ENCODE assay signal across 9 mouse cellular contexts in the genomic region with DNA sequence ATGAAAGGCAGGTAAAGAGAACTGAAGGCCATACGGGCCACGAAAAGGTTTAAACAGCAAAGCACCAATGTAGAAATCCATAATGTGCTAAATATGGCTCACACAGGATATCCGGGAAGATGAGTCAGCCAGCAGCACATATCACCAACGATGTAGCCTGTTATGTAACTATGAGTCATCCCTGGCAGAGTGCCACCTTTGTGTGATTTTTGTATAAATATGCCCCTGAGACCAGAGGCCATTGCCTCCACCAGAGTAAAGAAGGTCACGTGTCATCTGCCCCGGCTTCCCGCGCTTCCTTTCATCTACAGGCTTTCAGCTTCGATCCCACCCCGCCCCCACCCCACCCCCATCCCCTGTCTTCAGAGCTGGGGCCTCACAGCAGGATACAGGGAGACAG.
DNase-seq lines count a peak whose midpoint lies in the region; ATAC-seq and TF ChIP-seq lines count a peak whose summit lies in the region.
"Had no signal": no experiment of that assay in that cellular context is flagged by ENCODE, and none has a peak within 500 bp of the region (broad histone marks: within the 10 kb centered on the region; RNA-seq: fewer than 3 reads in every experiment).

No protein-coding gene starts in this region.

- no peak; the same call in 1 of the 2 replicates for ATAC-seq in hindbrain, embryonic 13.5 days (ENCODE audit: low FRiP score)
- 0 out of 2 replicates have a peak, but pooled peaks have one; percentile 30 for ATAC-seq in limb, embryonic 13.5 days (ENCODE audit: low FRiP score, low read depth)
- no peak for ATAC-seq in midbrain, postnatal 0 days (ENCODE audit: low FRiP score)

- H3K4me1 ChIP-seq in hindbrain, embryonic 10.5 days (replicated peaks) = peaks cover 13% of the 10 kb centered on the region
- 0 out of 2 replicates have a peak, but pooled peaks cover 4% of the 10 kb centered on the region for H3K4me1 ChIP-seq in hindbrain, embryonic 13.5 days (replicated peaks)
- H3K4me1 ChIP-seq in heart, adult 2 months (ENCODE audit: control insufficient read depth, insufficient read depth, low read length) = peaks cover 3% of the 10 kb centered on the region
- peaks cover 16% of the 10 kb centered on the region for H3K4me1 ChIP-seq in limb, embryonic 13.5 days
- H3K4me1 ChIP-seq in midbrain, postnatal 0 days (ENCODE audit: insufficient read depth, low read length) = no peaks in the 10 kb centered on the region

- no peak overlapping the region for H3K4me2 ChIP-seq in hindbrain, embryonic 13.5 days
- H3K4me2 ChIP-seq in limb, embryonic 13.5 days (replicated peaks) = 0 out of 2 replicates have a peak overlapping the region, but pooled peaks have one; percentile 7
- H3K4me2 ChIP-seq in midbrain, postnatal 0 days (ENCODE audit: low read depth, low read length, poor library complexity, severe bottlenecking) = no peak overlapping the region

- no peak for TF ChIP-seq CTCF in heart, adult 2 months (IDR thresholded peaks at IDR 0.05)
- no peak for TF ChIP-seq CTCF in midbrain, postnatal 0 days (IDR thresholded peaks at IDR 0.05)

- peak overlapping the region; percentile 57 for H3K27ac ChIP-seq in hindbrain, embryonic 10.5 days
- H3K27ac ChIP-seq in hindbrain, embryonic 13.5 days = no peak overlapping the region
- peak overlapping the region; percentile 74 for H3K27ac ChIP-seq in heart, adult 2 months
- H3K27ac ChIP-seq in limb, embryonic 13.5 days = no peak overlapping the region
- no peak overlapping the region for H3K27ac ChIP-seq in midbrain, postnatal 0 days (ENCODE audit: low read depth, low read length)

- peak; percentile 42 for DNase-seq in hindbrain, embryonic 10.5 days (ENCODE audit: low spot score)
- DNase-seq in cerebellum, postnatal 36 days = peak; percentile 51 to 56
- DNase-seq in heart, adult 2 months = peak; percentile 70 to 82
- peak; percentile 85 to 88 for DNase-seq in kidney, adult 8-10 months
- peak; percentile 66 for DNase-seq in midbrain, postnatal 0 days (ENCODE audit: low spot score)
- DNase-seq in splenic B cell, adult 2 months (ENCODE audit: low read depth, low spot score) = peak; percentile 85

- no peak overlapping the region for H3K4me3 ChIP-seq in hindbrain, embryonic 10.5 days
- H3K4me3 ChIP-seq in hindbrain, embryonic 13.5 days = no peak overlapping the region
- no peak overlapping the region for H3K4me3 ChIP-seq in heart, adult 2 months
- no peak overlapping the region for H3K4me3 ChIP-seq in limb, embryonic 13.5 days
- H3K4me3 ChIP-seq in midbrain, postnatal 0 days (ENCODE audit: low read depth, low read length) = no peak overlapping the region

- WGBS in hindbrain, embryonic 10.5 days = 45% methylated on average over 10 of the region's 10 CpGs
- WGBS in hindbrain, embryonic 13.5 days = 40% methylated on average over 10 of the region's 10 CpGs
- WGBS in heart, adult 2 months = 15% methylated on average over 10 of the region's 10 CpGs
- 51% methylated on average over 10 of the region's 10 CpGs for WGBS in limb, embryonic 13.5 days
- 32% methylated on average over 10 of the region's 10 CpGs for WGBS in midbrain, postnatal 0 days

- H3K36me3 ChIP-seq in hindbrain, embryonic 10.5 days = no peaks in the 10 kb centered on the region
- no peaks in the 10 kb centered on the region for H3K36me3 ChIP-seq in hindbrain, embryonic 13.5 days
- H3K36me3 ChIP-seq in heart, adult 2 months (ENCODE audit: control insufficient read depth, insufficient read depth, low read length) = no peaks in the 10 kb centered on the region
- H3K36me3 ChIP-seq in limb, embryonic 13.5 days = no peaks in the 10 kb centered on the region
- H3K36me3 ChIP-seq in midbrain, postnatal 0 days (ENCODE audit: insufficient read depth, low read length) = no peaks in the 10 kb centered on the region
- no peaks in the 10 kb centered on the region for H3K36me3 ChIP-seq in splenic B cell, adult 2 months (ENCODE audit: control insufficient read depth, insufficient read depth, low read length, poor library complexity, severe bottlenecking)
- H3K36me3 ChIP-seq: G1E had no signal

- no peaks in the 10 kb centered on the region for H3K79me2 ChIP-seq in heart, adult 2 months (replicated peaks; ENCODE audit: control insufficient read depth, insufficient read depth, low read length)

- peak; percentile 32; the same call in 1 of the 2 replicates for TF ChIP-seq POLR2A in heart, adult 2 months (IDR thresholded peaks at IDR 0.05; ENCODE audit: insufficient read depth, low read depth, low read length)

- peak; percentile 84; the same call in 1 of the 2 replicates for TF ChIP-seq EP300 in heart, adult 2 months (IDR thresholded peaks at IDR 0.05; ENCODE audit: insufficient read depth, low read depth, low read length)

- intact Hi-C loops in heart, adult 2 months (cut with DNase I) = loop anchor here (1.0 to 10.0 kb wide), 3 partner anchors 140 to 332 kb away; no protein-coding TSS in a partner anchor

- no peaks in the 10 kb centered on the region for H3K9me3 ChIP-seq in hindbrain, embryonic 10.5 days
- H3K9me3 ChIP-seq in hindbrain, embryonic 13.5 days = no peaks in the 10 kb centered on the region
- H3K9me3 ChIP-seq in limb, embryonic 13.5 days = no peaks in the 10 kb centered on the region
- H3K9me3 ChIP-seq in midbrain, postnatal 0 days (ENCODE audit: low read length) = no peaks in the 10 kb centered on the region
- H3K9me3 ChIP-seq: G1E had no signal

- no peaks in the 10 kb centered on the region for H3K27me3 ChIP-seq in hindbrain, embryonic 10.5 days (ENCODE audit: insufficient read depth, poor library complexity, severe bottlenecking)
- H3K27me3 ChIP-seq in hindbrain, embryonic 13.5 days = no peaks in the 10 kb centered on the region
- no peaks in the 10 kb centered on the region for H3K27me3 ChIP-seq in heart, adult 2 months (ENCODE audit: control insufficient read depth, insufficient read depth, low read length)
- H3K27me3 ChIP-seq in limb, embryonic 13.5 days = no peaks in the 10 kb centered on the region
- no peaks in the 10 kb centered on the region for H3K27me3 ChIP-seq in midbrain, postnatal 0 days (ENCODE audit: insufficient read depth, low read length)
- no peaks in the 10 kb centered on the region for H3K27me3 ChIP-seq in splenic B cell, adult 2 months (ENCODE audit: control insufficient read depth, insufficient read depth, low read length, poor library complexity, severe bottlenecking)

- no peak overlapping the region for H3K9ac ChIP-seq in hindbrain, embryonic 13.5 days
- H3K9ac ChIP-seq in heart, adult 2 months (ENCODE audit: low read depth, low read length) = no peak overlapping the region
- no peak overlapping the region for H3K9ac ChIP-seq in limb, embryonic 13.5 days
- no peak overlapping the region for H3K9ac ChIP-seq in midbrain, postnatal 0 days (replicated peaks; ENCODE audit: low read length, poor library complexity, severe bottlenecking)

Comparison
In these comparisons a context has a peak if more than half of its experiments do, and no peak if none do; other contexts are left out.
1. H3K27ac ChIP-seq: peak in hindbrain, embryonic 10.5 days (single experiment) and heart, adult 2 months (single experiment); none in hindbrain, embryonic 13.5 days (single experiment), limb, embryonic 13.5 days (single experiment) and midbrain, postnatal 0 days (single experiment).
2. Peak in every context shown above with its lines, with median percentiles within 50 percentile points of each other: DNase-seq.